Comparison of ENCODE assay signal across 7 mouse cellular contexts in the genomic region with DNA sequence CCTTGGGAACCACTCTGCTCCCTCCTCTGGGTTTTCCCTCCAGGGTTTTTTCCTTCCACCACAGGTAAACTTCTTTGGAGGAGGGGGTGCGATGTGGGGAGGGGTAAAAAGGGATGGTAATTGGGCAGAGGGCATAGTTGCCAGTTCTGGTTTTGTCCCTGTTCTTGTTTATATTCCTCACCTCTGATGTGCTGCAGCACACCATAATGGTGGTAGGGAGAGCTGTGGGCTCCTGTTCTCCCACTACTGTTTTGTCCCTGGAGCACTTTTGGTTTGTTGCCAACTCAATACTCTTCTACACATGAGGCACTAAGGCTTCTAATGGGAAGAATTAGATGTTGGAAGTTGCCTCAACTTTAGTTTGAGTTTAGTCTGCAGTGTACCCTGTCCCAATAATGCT. TPM values are rescaled to one million over a fixed set of nuclear protein-coding genes. Genes with fewer than 3 reads are reported as not detected.
DNase-seq lines count a peak whose midpoint lies in the region; ATAC-seq lines count a peak whose summit lies in the region.

No protein-coding gene starts in this region.

- H3K4me2 ChIP-seq in forebrain, embryonic 11.5 days (ENCODE audit: low read depth, low read length, severe bottlenecking), result peak overlapping the region; percentile 91
- H3K4me2 ChIP-seq in limb, embryonic 11.5 days (ENCODE audit: low read depth, severe bottlenecking), result peak overlapping the region; percentile 78; the same call in 1 of the 2 replicates
- H3K4me2 ChIP-seq in stomach, embryonic 15.5 days, result peak overlapping the region; percentile 83; the same call in 1 of the 2 replicates

- H3K36me3 ChIP-seq in forebrain, embryonic 11.5 days (ENCODE audit: control insufficient read depth, insufficient read depth, low read length), result no peaks in the 10 kb centered on the region
- H3K36me3 ChIP-seq in limb, embryonic 11.5 days (ENCODE audit: control insufficient read depth, insufficient read depth, low read length), result no peaks in the 10 kb centered on the region
- H3K36me3 ChIP-seq in stomach, embryonic 15.5 days, result no peaks in the 10 kb centered on the region

- H3K9me3 ChIP-seq in forebrain, embryonic 11.5 days (ENCODE audit: control insufficient read depth, low read length), result no peaks in the 10 kb centered on the region
- H3K9me3 ChIP-seq in limb, embryonic 11.5 days (ENCODE audit: control insufficient read depth, low read length), result no peaks in the 10 kb centered on the region
- H3K9me3 ChIP-seq in stomach, embryonic 15.5 days, result no peaks in the 10 kb centered on the region

- no peak for ATAC-seq in forebrain, embryonic 11.5 days (replicated peaks; ENCODE audit: low FRiP score)
- ATAC-seq in limb, embryonic 11.5 days (ENCODE audit: insufficient number of reproducible peaks, low FRiP score, low TSS enrichment, low read depth), result no peak
- no peak for ATAC-seq in stomach, embryonic 15.5 days (ENCODE audit: insufficient read depth, low FRiP score, low read depth)

- H3K4me1 ChIP-seq in forebrain, embryonic 11.5 days (replicated peaks; ENCODE audit: control insufficient read depth, insufficient read depth, low read length), result peaks cover 4% of the 10 kb centered on the region; the same call in 1 of the 2 replicates
- no peaks in the 10 kb centered on the region; the same call in 1 of the 2 replicates for H3K4me1 ChIP-seq in limb, embryonic 11.5 days (ENCODE audit: control insufficient read depth, insufficient read depth, low read length)
- H3K4me1 ChIP-seq in stomach, embryonic 15.5 days, result peaks cover 15% of the 10 kb centered on the region

- peak overlapping the region; percentile 43 for H3K4me3 ChIP-seq in forebrain, embryonic 11.5 days (ENCODE audit: low read depth, low read length)
- peak overlapping the region; percentile 34; the same call in 1 of the 2 replicates for H3K4me3 ChIP-seq in limb, embryonic 11.5 days (ENCODE audit: low read depth, low read length)
- peak overlapping the region; percentile 41 for H3K4me3 ChIP-seq in stomach, embryonic 15.5 days (replicated peaks)

- peaks cover 17% of the 10 kb centered on the region for H3K27me3 ChIP-seq in forebrain, embryonic 11.5 days (ENCODE audit: control insufficient read depth, insufficient read depth, low read length)
- H3K27me3 ChIP-seq in limb, embryonic 11.5 days (ENCODE audit: control insufficient read depth, insufficient read depth, low read length), result peaks cover 22% of the 10 kb centered on the region
- H3K27me3 ChIP-seq in stomach, embryonic 15.5 days (replicated peaks), result peaks cover 21% of the 10 kb centered on the region

- no peak overlapping the region for H3K27ac ChIP-seq in forebrain, embryonic 11.5 days (ENCODE audit: low read depth, low read length)
- no peak overlapping the region for H3K27ac ChIP-seq in limb, embryonic 11.5 days (replicated peaks; ENCODE audit: low read depth, low read length)
- H3K27ac ChIP-seq in stomach, embryonic 15.5 days, result no peak overlapping the region

- no peak overlapping the region for H3K9ac ChIP-seq in forebrain, embryonic 11.5 days (ENCODE audit: low read length)
- H3K9ac ChIP-seq in limb, embryonic 11.5 days (ENCODE audit: low read length), result no peak overlapping the region
- no peak overlapping the region for H3K9ac ChIP-seq in stomach, embryonic 15.5 days

- 8% methylated on average over 1 of the region's 1 CpGs for WGBS in forebrain, embryonic 11.5 days
- WGBS in limb, embryonic 11.5 days, result 0% methylated on average over 1 of the region's 1 CpGs
- WGBS in stomach, embryonic 15.5 days, result 9% methylated on average over 1 of the region's 1 CpGs

- DNase-seq in left cerebral cortex, postnatal 4 days, result peak; percentile 8
- DNase-seq in left cerebral cortex, postnatal 36 days (ENCODE audit: low spot score in 2 of 2), result no peak
- no peak for DNase-seq in forebrain, embryonic 11.5 days (ENCODE audit: low spot score)
- DNase-seq in limb, embryonic 11.5 days (ENCODE audit: low spot score), result no peak
- DNase-seq in gastrocnemius, postnatal 36 days, result no peak
- no peak for DNase-seq in testis, postnatal 10 days (ENCODE audit: low spot score)

- intact Hi-C loops in left cerebral cortex, postnatal 4 days (cut with DNase I), result loop anchor here (5.0 kb wide), 2 partner anchors 341 to 479 kb away; no protein-coding TSS in a partner anchor
- intact Hi-C loops in left cerebral cortex, postnatal 36 days (cut with DNase I), result loop anchor here (5.0 to 10.0 kb wide), 2 partner anchors 257 to 336 kb away; no protein-coding TSS in a partner anchor
- intact Hi-C loops in gastrocnemius, postnatal 36 days (cut with DNase I), result no loop called here

RNA-seq across cellular contexts. Expression of a gene that starts 2.2 kb away (rescaled TPM):
- 10 to 100 TPM; 37.6 to 40.5 TPM for total RNA-seq in left cerebral cortex, postnatal 4 days (2021)
- total RNA-seq in left cerebral cortex, postnatal 36 days (2021), result 100 to 1,000 TPM; 111 to 117 TPM
- polyA plus RNA-seq in forebrain, embryonic 11.5 days (2014; fragmentation: Nextera tagmentation; extraction: Ambion mirVana), result 0.15 and 0.60 TPM in 2 replicates
- polyA plus RNA-seq in limb, embryonic 11.5 days (2014; fragmentation: Nextera tagmentation; extraction: Ambion mirVana), result 0.06 and 0.09 TPM in 2 replicates
- polyA plus RNA-seq in stomach, embryonic 15.5 days (2015; fragmentation: Nextera tagmentation; extraction: Ambion mirVana), result 0.17 and 0.22 TPM in 2 replicates
- under 1 TPM; 0.18 to 0.37 TPM for total RNA-seq in gastrocnemius, postnatal 36 days (2021)

Comparison
In these comparisons a context has a peak if more than half of its experiments do, and no peak if none do; other contexts are left out.
1. RNA of a gene that starts 2.2 kb away (total RNA-seq): 111 to 117 TPM in left cerebral cortex, postnatal 36 days and 37.6 to 40.5 TPM in left cerebral cortex, postnatal 4 days; 0.18 to 0.37 TPM in gastrocnemius, postnatal 36 days; every median in the first group is over 10 times any median in the second.
2. Peak in every context shown above with its lines, with median percentiles within 50 percentile points of each other: H3K4me2 ChIP-seq and H3K4me3 ChIP-seq.